Mouse (Mus musculus) megakaryocyte progenitor cell, adult 5-6 weeks (primary cell): Measurements from ENCODE around the gene Treh. TPM values are rescaled to one million over a fixed set of nuclear protein-coding genes. Genes with fewer than 3 reads are reported as not detected.
A peak's percentile ranks its signal among the peaks of the same experiment; 100 is the strongest.

Experiments
- ATAC-seq: replicated peaks from 2 replicates; pipeline ENCODE4 v1.8.0; 2016; ENCODE audit warnings: mild to moderate bottlenecking, moderate TSS enrichment, inconsistent platforms; ENCODE audit not compliant: poor library complexity
- total RNA-seq, 2 experiments: library from RNA; stranded (forward) in 1 of 2; stranded (reverse) in 1 of 2; fragments of 157-497, 149-512 nt in 1 of 2; fragments of 200-1000 nt in 1 of 2; gene quantifications; 2 replicates each; pipeline versions ENCODE4 v1.2.3 to v1.2.4; 2015 to 2017

Gene Treh
- total RNA-seq, 2 experiments from 2014 or later: not detected

- ATAC-seq: no peak
Observed at GRCm38 (mm10) chr9:44732921-44733530, 60.0 kb downstream of the Treh start.

GRCm38 (mm10) chr9:44733671-44734523 lies 60.9 kb downstream of the Treh start:
- peak; percentile 15; the same call in 1 of the 2 replicates for ATAC-seq

DNA sequence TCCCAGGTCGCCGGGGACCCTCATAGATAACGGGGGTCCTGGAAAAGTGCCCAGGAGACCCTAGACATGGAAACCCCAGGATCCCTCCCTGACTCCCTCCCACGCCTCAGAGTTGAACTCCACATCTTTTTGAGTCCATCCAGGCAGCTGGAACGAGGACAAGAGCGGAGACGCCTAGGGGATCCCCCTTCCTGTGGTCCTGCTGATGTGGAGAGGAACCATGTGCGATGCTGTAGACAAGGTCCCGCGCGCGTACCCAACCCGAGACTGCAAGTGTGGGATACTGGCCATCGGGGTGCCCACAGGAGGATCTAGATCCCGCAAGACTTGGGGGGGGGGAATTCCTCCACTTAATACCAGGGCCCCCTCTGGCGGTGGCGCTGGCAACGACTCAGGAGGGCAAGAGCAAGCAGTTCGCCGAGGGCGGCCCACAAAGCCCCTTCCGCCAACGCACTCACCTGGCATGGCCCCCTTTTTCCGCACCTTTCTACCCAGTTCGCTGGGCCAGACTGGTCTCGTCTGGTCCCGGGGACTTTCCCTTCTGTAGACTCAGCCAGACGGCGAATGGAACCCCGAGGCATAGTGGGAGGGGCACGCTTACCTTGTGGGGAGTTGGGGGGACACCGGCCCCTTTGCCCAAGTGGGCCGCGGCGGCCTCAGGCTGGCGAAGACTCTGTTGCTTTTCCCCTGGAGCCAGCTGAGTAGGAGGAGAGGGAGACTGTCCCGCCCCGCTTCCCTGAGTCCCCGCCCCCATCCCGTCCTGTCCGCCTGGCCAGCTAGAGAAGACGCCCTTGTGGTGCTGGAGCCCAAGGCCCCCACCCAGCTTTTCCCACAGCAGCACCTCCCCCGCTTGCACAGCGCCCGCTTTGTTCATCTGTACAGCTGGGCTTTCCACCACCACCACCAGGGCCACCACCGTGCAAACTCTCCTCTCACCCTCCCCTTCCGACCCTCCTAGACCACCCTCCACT lies 61.8 kb downstream of the Treh start, which contains the start of gene Phldb1:
Phldb1 (minus strand) TSS at position 675 of the 971 bp plus-strand sequence.
- peak; percentile 35 for ATAC-seq

GRCm38 (mm10) chr9:44735886-44736285 lies 62.9 kb downstream of the Treh start:
- no peak for ATAC-seq

Other genes starting within 250 kb of the Treh start
- gene Foxr1, start 232.1 kb upstream of the Treh start, total RNA-seq (2015): not detected in 2 replicates
- gene Foxr1, start 232.1 kb upstream of the Treh start, total RNA-seq (2017): not detected in 2 replicates
- gene Upk2, start 218.3 kb upstream of the Treh start, total RNA-seq (2015): not detected in 2 replicates
- gene Upk2, start 218.3 kb upstream of the Treh start, total RNA-seq (2017): not detected in 2 replicates
- gene Bcl9l, start 190.4 kb upstream of the Treh start, total RNA-seq (2015): 4.3 and 4.5 TPM in 2 replicates
- 1.6 and 1.8 TPM in 2 replicates for gene Bcl9l, start 190.4 kb upstream of the Treh start, total RNA-seq (2017)
- gene Cxcr5, start 111.4 kb upstream of the Treh start, total RNA-seq (2015): not detected in 2 replicates
- gene Cxcr5, start 111.4 kb upstream of the Treh start, total RNA-seq (2017): not detected in 2 replicates
- 65.0 and 65.9 TPM in 2 replicates for gene Ddx6, start 68.3 kb upstream of the Treh start, total RNA-seq (2015)
- gene Ddx6, start 68.3 kb upstream of the Treh start, total RNA-seq (2017): 66.6 and 74.4 TPM in 2 replicates
- gene Phldb1, start 62.0 kb downstream of the Treh start, total RNA-seq (2015): 0.64 and 1.4 TPM in 2 replicates
- gene Phldb1, start 62.0 kb downstream of the Treh start, total RNA-seq (2017): 2.7 and 5.7 TPM in 2 replicates
- gene Arcn1, start 94.6 kb downstream of the Treh start, total RNA-seq (2015): 169 and 181 TPM in 2 replicates
- gene Arcn1, start 94.6 kb downstream of the Treh start, total RNA-seq (2017): 163 and 188 TPM in 2 replicates
- 33.3 and 34.0 TPM in 2 replicates for gene Ift46, start 94.7 kb downstream of the Treh start, total RNA-seq (2015)
- 25.9 and 38.9 TPM in 2 replicates for gene Ift46, start 94.7 kb downstream of the Treh start, total RNA-seq (2017)
- 0.10 and 0.32 TPM in 2 replicates for gene Tmem25, start 126.1 kb downstream of the Treh start, total RNA-seq (2015)
- not detected in 2 replicates for gene Tmem25, start 126.1 kb downstream of the Treh start, total RNA-seq (2017)
- gene Ttc36, start 129.8 kb downstream of the Treh start, total RNA-seq (2015): 0.15 and 0.76 TPM in 2 replicates
- gene Ttc36, start 129.8 kb downstream of the Treh start, total RNA-seq (2017): not detected in 2 replicates
- gene Kmt2a, start 208.1 kb downstream of the Treh start, total RNA-seq (2015): 49.6 and 61.0 TPM in 2 replicates
- 7.0 and 11.3 TPM in 2 replicates for gene Kmt2a, start 208.1 kb downstream of the Treh start, total RNA-seq (2017)
- 457 and 602 TPM in 2 replicates for gene Atp5l, start 247.5 kb downstream of the Treh start, total RNA-seq (2015)
- 109 and 166 TPM in 2 replicates for gene Atp5l, start 247.5 kb downstream of the Treh start, total RNA-seq (2017)